Mouse (Mus musculus): Measurements from ENCODE around the gene Arl6.

- no peak for TF ChIP-seq POLR2A (IDR thresholded peaks at IDR 0.05; ENCODE audit: low read depth, low read length)
- no peak for TF ChIP-seq CTCF (conservative IDR thresholded peaks at IDR 0.05; ENCODE audit: insufficient read depth, insufficient read length, low read depth, low read length)
Measured at GRCm38 (mm10) chr16:59572685-59573084, 66.5 kb downstream of the Arl6 start.
